Mouse (Mus musculus) testis, adult 2 months (tissue): ENCODE measurements at regions not wholly inside any gene's neighbourhood (a gene's known extent, or its start where the extent isn't known, plus 50 kb on each side); places are given as distances from the start of the nearest gene placed in this dataset.

ENCODE experiments used
- H3K27ac ChIP-seq: fragments of 200-500 bp; 2 replicates; pipeline ENCODE4 v1.5.1; 2012; ENCODE audit warnings: low read depth, low read length; ENCODE audit not compliant: control insufficient read depth, insufficient read depth
- H3K27me3 ChIP-seq: fragments of 200-500 bp; 2 replicates; pipeline ENCODE4 v1.6.1; 2012; ENCODE audit warnings: mild to moderate bottlenecking, low read length, moderate library complexity; ENCODE audit not compliant: control insufficient read depth, insufficient read depth
- H3K36me3 ChIP-seq: fragments of 200-500 bp; 2 replicates; pipeline ENCODE4 v1.6.1; 2012; ENCODE audit warnings: mild to moderate bottlenecking, low read length; ENCODE audit not compliant: control insufficient read depth, insufficient read depth
- H3K4me1 ChIP-seq: fragments of 200-500 bp; 2 replicates; pipeline ENCODE4 v1.6.1; 2012; ENCODE audit warnings: low read length; ENCODE audit not compliant: control insufficient read depth, insufficient read depth
- H3K4me3 ChIP-seq: fragments of 200-500 bp; 2 replicates; pipeline ENCODE4 v1.5.1; 2012; ENCODE audit warnings: low read depth, mild to moderate bottlenecking, low read length, moderate library complexity, mixed read lengths; ENCODE audit not compliant: control insufficient read depth
- CTCF ChIP-seq: fragments of 200-500 bp; IDR thresholded peaks from 2 replicates; pipeline ENCODE4 v1.5.1; 2012; ENCODE audit warnings: low read depth, mild to moderate bottlenecking, inconsistent platforms, low read length, moderate library complexity; ENCODE audit not compliant: control insufficient read depth, insufficient read depth, insufficient replicate concordance
- POLR2A ChIP-seq: fragments of 200-500 bp; IDR thresholded peaks from 2 replicates; pipeline ENCODE4 v1.6.1; 2012; ENCODE audit warnings: low read depth, mild to moderate bottlenecking, inconsistent platforms, low read length, moderate library complexity; ENCODE audit not compliant: control insufficient read depth

- H3K4me1 ChIP-seq: no peaks in the 10 kb centered on the region
- no peaks in the 10 kb centered on the region for H3K27me3 ChIP-seq
- H3K4me3 ChIP-seq: no peak overlapping the region
- no peak overlapping the region for H3K27ac ChIP-seq
- TF ChIP-seq CTCF (no peak), POLR2A (no peak)
- no peaks in the 10 kb centered on the region for H3K36me3 ChIP-seq
Observed at GRCm38 (mm10) chr2:80231891-80232290, 60.4 kb upstream of the Prdx6b start.

GRCm38 (mm10) chr2:80205074-80205727, 75.9 kb upstream of the Pde1a start:
- no peaks in the 10 kb centered on the region for H3K4me1 ChIP-seq
- TF ChIP-seq CTCF: no peak
- no peak for TF ChIP-seq POLR2A
- no peaks in the 10 kb centered on the region for H3K27me3 ChIP-seq

GRCm38 (mm10) chr2:80203486-80203885, 74.2 kb upstream of the Pde1a start:
- TF ChIP-seq POLR2A (no peak), CTCF (no peak)
- Histone ChIP-seq H3K27ac (no peak overlapping the region), H3K4me1 (no peaks in the 10 kb centered on the region), H3K36me3 (no peaks in the 10 kb centered on the region), H3K4me3 (no peak overlapping the region), H3K27me3 (no peaks in the 10 kb centered on the region)

More at GRCm38 (mm10) chr2:80205074-80205727, 75.9 kb upstream of the Pde1a start:
- Histone ChIP-seq H3K27ac (no peak overlapping the region), H3K4me3 (no peak overlapping the region), H3K36me3 (no peaks in the 10 kb centered on the region)

- Histone ChIP-seq H3K36me3 (no peaks in the 10 kb centered on the region), H3K4me1 (peaks cover 2% of the 10 kb centered on the region; the same call in 1 of the 2 replicates), H3K27me3 (no peaks in the 10 kb centered on the region), H3K4me3 (peak overlapping the region; percentile 87), H3K27ac (peak overlapping the region; percentile 58)
- no peak for TF ChIP-seq CTCF
Observed at GRCm38 (mm10) chr2:80195896-80196410, 66.7 kb upstream of the Pde1a start.

- TF ChIP-seq CTCF: no peak
- TF ChIP-seq POLR2A: no peak
- Histone ChIP-seq H3K36me3 (no peaks in the 10 kb centered on the region), H3K27ac (no peak overlapping the region), H3K4me3 (no peak overlapping the region), H3K27me3 (no peaks in the 10 kb centered on the region), H3K4me1 (no peaks in the 10 kb centered on the region)
Observed at GRCm38 (mm10) chr2:80188374-80188773, 59.1 kb upstream of the Pde1a start.

GRCm38 (mm10) chr2:80186867-80187266, 57.6 kb upstream of the Pde1a start:
- no peak overlapping the region for H3K4me3 ChIP-seq
- TF ChIP-seq CTCF (no peak), POLR2A (no peak)
- H3K27ac ChIP-seq: no peak overlapping the region
- H3K27me3 ChIP-seq: no peaks in the 10 kb centered on the region
- H3K36me3 ChIP-seq: no peaks in the 10 kb centered on the region
- H3K4me1 ChIP-seq: no peaks in the 10 kb centered on the region
